Mouse (Mus musculus) kidney, adult 2 months (tissue): Measurements from ENCODE around the gene Rgs9bp. TPM values are rescaled to one million over a fixed set of nuclear protein-coding genes. Genes with fewer than 3 reads are reported as not detected.

Experiments
- DNase-seq: peaks from one replicate; pipeline ENCODE4 v3.0.0; 2021
- H3K27ac ChIP-seq: fragments of 200-500 bp; 2 replicates; pipeline ENCODE4 v1.5.1; 2012; ENCODE audit warnings: low read depth, low read length, control low read depth, inconsistent platforms; ENCODE audit not compliant: insufficient read depth
- H3K27me3 ChIP-seq: fragments of 200-500 bp; replicated peaks from 2 replicates; pipeline ENCODE4 v1.6.1; 2012; ENCODE audit warnings: mild to moderate bottlenecking, moderate library complexity, low read length, inconsistent platforms; ENCODE audit not compliant: control insufficient read depth, insufficient read depth
- H3K36me3 ChIP-seq: fragments of 200-500 bp; 2 replicates; pipeline ENCODE4 v1.6.1; 2012; ENCODE audit warnings: mild to moderate bottlenecking, moderate library complexity, low read length, inconsistent platforms; ENCODE audit not compliant: control insufficient read depth, insufficient read depth
- H3K4me1 ChIP-seq: fragments of 200-500 bp; 2 replicates; pipeline ENCODE4 v1.6.1; 2011; ENCODE audit warnings: low read length; ENCODE audit not compliant: control insufficient read depth, insufficient read depth
- H3K4me3 ChIP-seq: fragments of 200-500 bp; 2 replicates; pipeline ENCODE4 v1.5.1; 2011; ENCODE audit warnings: mild to moderate bottlenecking, low read depth, low read length, control low read depth; ENCODE audit not compliant: insufficient read depth
- CTCF ChIP-seq: fragments of 200-500 bp; conservative IDR thresholded peaks from 2 replicates; pipeline ENCODE4 v1.5.1; 2011; ENCODE audit warnings: low read depth, mild to moderate bottlenecking, control low read depth, low read length, moderate library complexity, mixed read lengths; ENCODE audit not compliant: insufficient read depth, insufficient read length
- POLR2A ChIP-seq: fragments of 200-500 bp; IDR thresholded peaks from one replicate; pipeline ENCODE4 v1.6.1; 2011; ENCODE audit warnings: low read depth, low read length, control low read depth
- WGBS: fragments of 180-500 bp; shearing (Covaris S2); methylation state at CpG from one replicate; pipeline ENCODE4 v1.1.7; 2018; 5-methylcytosine and 5-hydroxymethylcytosine counted together
- polyA plus RNA-seq: library from polyadenylated mRNA; depleted of rRNA; stranded (reverse); fragments of >200 nt; gene quantifications from 2 replicates; pipeline ENCODE4 v1.2.3, GENCODE M21; 2012

The Rgs9bp gene
- polyA plus RNA-seq, 1 experiment = 0.14 TPM

GRCm38 (mm10) chr7:35564067-35564865 lies 21.1 kb downstream of the Rgs9bp start:
- peaks cover 12% of the 10 kb centered on the region; the same call in 1 of the 2 replicates for H3K4me1 ChIP-seq
- 67% methylated on average over 2 of the region's 2 CpGs for WGBS
- DNase-seq = peak; percentile 53
- H3K36me3 ChIP-seq = no peaks in the 10 kb centered on the region
- no peak for TF ChIP-seq POLR2A
- no peak for TF ChIP-seq CTCF
- H3K4me3 ChIP-seq = no peak overlapping the region
- H3K27ac ChIP-seq = peak overlapping the region; percentile 99
- H3K27me3 ChIP-seq = no peaks in the 10 kb centered on the region

DNA sequence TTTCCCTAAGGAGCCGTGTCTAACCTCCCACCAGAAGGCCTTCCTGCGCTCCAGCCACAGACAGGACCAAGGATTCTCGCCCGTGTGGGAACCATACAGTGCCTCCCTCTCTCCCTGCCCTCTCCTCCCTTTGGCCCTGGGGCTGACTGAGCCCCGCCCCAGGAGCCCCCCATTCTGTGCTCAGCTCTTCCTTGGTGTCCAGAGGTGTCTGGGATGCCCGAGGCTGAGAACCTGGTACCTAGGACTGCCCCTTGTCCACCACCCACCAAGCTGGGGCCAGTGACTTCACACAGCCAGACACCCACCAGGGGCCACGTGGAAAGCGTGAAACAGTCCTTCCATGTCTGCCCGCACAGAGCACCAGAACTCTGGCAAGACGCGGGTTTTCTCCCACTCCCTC lies 22.3 kb downstream of the Rgs9bp start:
- TF ChIP-seq CTCF (no peak), POLR2A (no peak)
- Histone ChIP-seq H3K36me3 (no peaks in the 10 kb centered on the region), H3K27ac (peak overlapping the region; percentile 59; the same call in 1 of the 2 replicates), H3K4me1 (peaks cover 21% of the 10 kb centered on the region), H3K27me3 (no peaks in the 10 kb centered on the region), H3K4me3 (no peak overlapping the region)
- whole genome bisulfite sequencing = 81% methylated on average over 11 of the region's 11 CpGs
- DNase-seq = no peak

- 87% methylated on average over 3 of the region's 3 CpGs for WGBS
- DNase-seq = no peak
- Histone ChIP-seq H3K4me1 (peaks cover 40% of the 10 kb centered on the region), H3K36me3 (no peaks in the 10 kb centered on the region), H3K27ac (peak overlapping the region; percentile 26), H3K4me3 (no peak overlapping the region), H3K27me3 (no peaks in the 10 kb centered on the region)
- TF ChIP-seq POLR2A (no peak), CTCF (no peak)
Observed at GRCm38 (mm10) chr7:35559838-35560237, 25.5 kb downstream of the Rgs9bp start.

DNA sequence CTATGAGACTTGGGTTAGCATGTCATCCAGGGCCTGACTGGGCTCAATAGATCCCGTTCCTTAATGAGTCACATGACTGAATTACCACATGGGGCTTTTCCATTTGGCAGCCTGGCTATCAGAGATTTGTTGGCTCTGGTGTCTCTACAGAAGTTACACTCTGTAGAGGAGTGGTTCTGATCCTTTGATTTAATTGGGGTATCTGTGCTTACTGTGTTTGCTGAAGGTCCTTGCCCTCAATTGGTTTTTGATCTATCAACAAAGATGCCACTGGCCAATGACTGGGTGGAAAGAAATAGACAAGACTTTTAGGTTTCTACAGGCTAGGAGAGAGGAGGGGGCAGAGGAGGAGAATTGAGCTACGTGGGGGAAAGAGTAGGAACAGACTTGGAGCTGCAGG lies 26.7 kb downstream of the Rgs9bp start:
- Histone ChIP-seq H3K36me3 (no peaks in the 10 kb centered on the region), H3K4me3 (no peak overlapping the region), H3K27ac (peak overlapping the region; percentile 100), H3K4me1 (peaks cover 38% of the 10 kb centered on the region), H3K27me3 (no peaks in the 10 kb centered on the region)
- 50% methylated on average over 2 of the region's 2 CpGs for WGBS
- TF ChIP-seq POLR2A (no peak), CTCF (no peak)
- DNase-seq = no peak

- Histone ChIP-seq H3K4me3 (no peak overlapping the region), H3K36me3 (0 out of 2 replicates have a peak, but pooled peaks cover 3% of the 10 kb centered on the region), H3K4me1 (peaks cover 38% of the 10 kb centered on the region), H3K27me3 (no peaks in the 10 kb centered on the region), H3K27ac (peak overlapping the region; percentile 100)
- no peak for TF ChIP-seq CTCF
- no peak for TF ChIP-seq POLR2A
- 44% methylated on average over 3 of the region's 3 CpGs for WGBS
- peak; percentile 79 for DNase-seq
Observed at GRCm38 (mm10) chr7:35557577-35557976, 27.8 kb downstream of the Rgs9bp start.

- Histone ChIP-seq H3K36me3 (0 out of 2 replicates have a peak, but pooled peaks cover 3% of the 10 kb centered on the region), H3K4me3 (no peak overlapping the region), H3K4me1 (peaks cover 34% of the 10 kb centered on the region), H3K27me3 (no peaks in the 10 kb centered on the region), H3K27ac (peak overlapping the region; percentile 98)
- no peak for DNase-seq
- no peak for TF ChIP-seq CTCF
- no peak for TF ChIP-seq POLR2A
- 85% methylated on average over 5 of the region's 5 CpGs for WGBS
Observed at GRCm38 (mm10) chr7:35556905-35557304, 28.5 kb downstream of the Rgs9bp start.

- peaks cover 8% of the 10 kb centered on the region for H3K36me3 ChIP-seq
- H3K27me3 ChIP-seq = no peaks in the 10 kb centered on the region
- peak within 1 kb of the TSS; percentile 98 for H3K27ac ChIP-seq
- peaks cover 31% of the 10 kb centered on the region for H3K4me1 ChIP-seq
- peak within 1 kb of the TSS; percentile 96 for H3K4me3 ChIP-seq
- TF ChIP-seq POLR2A = no peak
- TF ChIP-seq CTCF = no peak
- WGBS = 58% methylated on average over 4 of the region's 4 CpGs
- no peak for DNase-seq
Observed at GRCm38 (mm10) chr7:35556205-35556603, 29.2 kb downstream of the Rgs9bp start, which contains the start of gene Nudt19. Gene Nudt19 (minus strand): TSS chr7:35556304.
